Mouse (Mus musculus) intestine, postnatal 0 days (tissue): Measurements from ENCODE around the gene Hacd2. TPM values are rescaled to one million over a fixed set of nuclear protein-coding genes. Genes with fewer than 3 reads are reported as not detected.

Source experiments
- ATAC-seq: fragments of 200-750 bp; cut with Nextera tagmentation; 2 replicates; pipeline ENCODE4 v1.8.0; 2017; ENCODE audit warnings: mild to moderate bottlenecking, moderate TSS enrichment, moderate library complexity
- H3K27ac ChIP-seq: fragments of 300-500 bp; sonication (generic); 2 replicates; pipeline ENCODE4 v1.5.1; 2014; ENCODE audit warnings: mild to moderate bottlenecking, low read depth, low read length, moderate library complexity
- H3K27me3 ChIP-seq: fragments of 300-500 bp; sonication (generic); replicated peaks from 2 replicates; pipeline ENCODE4 v1.6.1; 2014; ENCODE audit warnings: low read length, mixed read lengths; ENCODE audit not compliant: control insufficient read depth, insufficient read depth
- H3K36me3 ChIP-seq: fragments of 300-500 bp; sonication (generic); 2 replicates; pipeline ENCODE4 v1.6.1; 2014; ENCODE audit warnings: mild to moderate bottlenecking, moderate library complexity; ENCODE audit not compliant: control insufficient read depth, insufficient read depth
- H3K4me1 ChIP-seq: fragments of 300-500 bp; sonication (generic); replicated peaks from 2 replicates; pipeline ENCODE4 v1.6.1; 2014; ENCODE audit warnings: antibody characterized with exemption, low read length, mixed read lengths; ENCODE audit not compliant: control insufficient read depth, insufficient read depth
- H3K4me2 ChIP-seq: fragments of 300-500 bp; sonication (generic); replicated peaks from 2 replicates; pipeline ENCODE4 v1.6.1; 2014; ENCODE audit warnings: low read depth, mild to moderate bottlenecking, moderate library complexity
- H3K4me3 ChIP-seq: fragments of 300-500 bp; sonication (generic); 2 replicates; pipeline ENCODE4 v1.5.1; 2014; ENCODE audit warnings: low read depth, low read length
- H3K9ac ChIP-seq: fragments of 300-500 bp; sonication (generic); 2 replicates; pipeline ENCODE4 v1.6.1; 2014; ENCODE audit warnings: mild to moderate bottlenecking, low read depth, low read length
- H3K9me3 ChIP-seq: fragments of 300-500 bp; sonication (generic); 2 replicates; pipeline ENCODE4 v1.6.1; 2016; ENCODE audit warnings: mixed run types; ENCODE audit not compliant: control insufficient read depth
- CTCF ChIP-seq: sonication (generic); IDR thresholded peaks from 2 replicates; pipeline ENCODE4 v1.5.1; 2016; ENCODE audit warnings: low read depth, mild to moderate bottlenecking, control low read depth, antibody characterized with exemption, moderate library complexity
- WGBS: fragments of 180-500 bp; shearing (Covaris S2); extraction: QIAGEN DNeasy Blood & Tissue Kit; methylation state at CpG from one replicate; pipeline ENCODE4 v1.1.7; 2014; 5-methylcytosine and 5-hydroxymethylcytosine counted together
- polyA plus RNA-seq: library from polyadenylated mRNA; unstranded; fragments of >200 nt; fragmentation: Nextera tagmentation; extraction: Ambion mirVana; gene quantifications from 2 replicates; pipeline ENCODE4 v1.2.1, GENCODE M21; 2015

The Hacd2 gene
- polyA plus RNA-seq, 1 experiment from 2014 or later: 80.2 TPM

DNA sequence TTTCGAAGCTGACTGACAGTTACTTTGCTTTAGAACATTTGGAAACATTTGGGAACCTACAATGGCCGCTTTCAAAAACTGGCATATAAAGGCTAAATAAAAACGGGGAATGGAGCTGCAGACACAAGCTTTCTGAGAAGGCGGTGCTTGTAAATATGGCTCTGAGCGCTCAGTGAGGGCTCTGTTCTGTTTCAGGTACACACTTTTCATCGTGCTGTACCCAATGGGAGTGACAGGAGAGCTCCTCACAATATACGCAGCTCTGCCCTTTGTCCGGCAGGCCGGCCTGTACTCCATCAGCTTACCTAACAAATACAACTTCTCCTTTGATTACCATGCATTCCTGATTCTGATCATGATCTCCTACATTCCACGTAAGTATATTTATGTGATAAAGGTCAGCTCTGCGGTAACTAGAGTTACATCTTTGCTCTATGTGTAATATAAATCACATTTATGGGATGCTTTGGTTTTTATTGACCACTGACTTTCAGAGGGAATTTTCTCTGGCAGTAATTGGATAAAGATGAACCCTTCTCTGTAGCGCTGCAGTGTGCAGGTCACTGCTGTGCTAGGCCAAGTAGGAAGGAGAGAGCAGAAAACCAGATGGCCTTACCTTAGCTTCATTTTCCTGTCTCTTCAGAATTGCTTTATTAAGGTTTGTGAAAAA lies 79.7 kb downstream of the Hacd2 start:
- Histone ChIP-seq H3K4me2 (no peak overlapping the region), H3K27me3 (no peaks in the 10 kb centered on the region), H3K27ac (no peak overlapping the region), H3K9ac (no peak overlapping the region), H3K4me3 (no peak overlapping the region), H3K9me3 (no peaks in the 10 kb centered on the region), H3K36me3 (peaks cover 24% of the 10 kb centered on the region), H3K4me1 (no peaks in the 10 kb centered on the region)
- no peak for TF ChIP-seq CTCF
- no peak for ATAC-seq
- 75% methylated on average over 12 of the region's 12 CpGs for WGBS

DNA sequence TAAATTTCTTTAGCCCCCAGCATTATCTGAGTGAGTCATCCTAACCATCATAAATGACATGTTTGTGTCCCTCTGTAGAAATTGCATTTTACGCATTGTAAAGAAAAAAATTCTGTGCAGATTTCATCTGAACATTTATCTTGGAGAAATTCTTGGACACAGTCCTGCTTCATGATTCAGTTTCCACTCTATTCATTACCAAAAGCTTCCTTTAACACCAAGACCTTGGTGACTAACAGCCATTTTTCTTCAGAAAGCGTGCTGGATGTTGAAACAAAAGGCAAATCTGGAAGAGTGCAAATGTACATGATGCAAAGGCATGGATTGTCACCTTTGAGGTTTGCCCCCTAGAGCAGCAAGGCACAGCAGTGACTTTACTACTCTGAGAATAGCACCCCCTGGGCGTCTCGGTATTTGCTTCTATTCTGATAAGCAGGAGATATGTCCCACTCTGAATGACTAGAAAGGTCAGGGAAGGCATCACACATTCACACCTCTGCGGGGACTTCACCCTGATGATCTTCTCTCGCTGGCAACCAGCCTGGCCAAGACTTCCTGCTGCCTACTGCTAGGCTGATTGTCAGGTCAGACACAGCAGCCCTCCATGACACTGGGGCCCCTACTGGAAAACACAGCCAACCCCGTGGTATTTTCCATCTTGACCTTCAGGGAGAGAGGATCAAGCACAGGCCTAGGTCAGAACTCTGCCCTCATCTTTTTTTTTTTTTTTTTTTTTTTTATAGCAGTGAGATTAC lies 80.8 kb downstream of the Hacd2 start:
- Histone ChIP-seq H3K27me3 (no peaks in the 10 kb centered on the region), H3K9ac (no peak overlapping the region), H3K4me3 (no peak overlapping the region), H3K27ac (no peak overlapping the region), H3K4me2 (no peak overlapping the region), H3K9me3 (no peaks in the 10 kb centered on the region), H3K4me1 (no peaks in the 10 kb centered on the region), H3K36me3 (peaks cover 31% of the 10 kb centered on the region)
- 46% methylated on average over 7 of the region's 7 CpGs for WGBS
- no peak for ATAC-seq
- no peak for TF ChIP-seq CTCF

DNA sequence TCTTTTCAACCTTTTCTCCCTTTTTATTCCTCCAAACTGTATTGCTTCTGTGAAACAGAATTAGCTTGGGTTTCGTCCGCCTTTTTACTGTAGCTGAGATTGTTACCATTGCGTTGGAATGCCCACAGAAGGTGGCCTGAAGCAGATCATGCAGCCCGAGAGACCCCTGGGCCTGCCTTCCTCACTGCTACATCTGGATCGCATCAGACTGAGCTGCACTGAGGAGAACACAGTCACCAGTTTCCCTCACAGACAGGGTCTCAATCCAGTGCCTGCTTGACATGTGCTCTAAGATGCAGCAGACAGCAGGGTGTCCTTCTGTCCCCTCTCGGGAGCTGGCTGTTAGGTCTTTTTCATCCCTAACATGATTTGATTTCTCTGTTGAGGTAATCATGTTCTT lies 85.8 kb downstream of the Hacd2 start:
- Histone ChIP-seq H3K4me1 (no peaks in the 10 kb centered on the region), H3K4me3 (no peak overlapping the region), H3K9ac (no peak overlapping the region), H3K9me3 (no peaks in the 10 kb centered on the region), H3K4me2 (no peak overlapping the region), H3K27me3 (no peaks in the 10 kb centered on the region), H3K36me3 (peaks cover 18% of the 10 kb centered on the region; the same call in 1 of the 2 replicates), H3K27ac (no peak overlapping the region)
- ATAC-seq: no peak
- 88% methylated on average over 6 of the region's 6 CpGs for WGBS
- TF ChIP-seq CTCF: no peak

DNA sequence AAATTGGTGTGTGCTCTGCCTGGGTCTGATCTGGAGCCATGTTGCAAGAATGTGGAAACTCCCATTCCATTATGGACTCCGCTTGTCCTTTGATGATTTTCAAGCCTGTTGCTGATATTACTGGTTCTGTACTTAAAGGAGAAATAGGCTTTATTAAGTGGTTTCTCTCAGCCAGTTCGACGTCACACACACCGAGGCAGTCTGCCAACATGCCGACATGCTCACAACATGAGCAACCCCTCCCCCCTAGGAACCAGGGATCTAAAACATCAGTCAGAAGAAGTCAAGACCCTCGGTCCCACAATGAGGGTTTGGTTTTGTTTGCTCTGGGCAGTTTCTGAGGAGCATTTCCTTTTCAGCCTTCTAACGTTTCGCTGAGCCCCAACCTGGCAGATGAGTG lies 86.9 kb downstream of the Hacd2 start:
- H3K4me2 ChIP-seq: no peak overlapping the region
- no peak for ATAC-seq

DNA sequence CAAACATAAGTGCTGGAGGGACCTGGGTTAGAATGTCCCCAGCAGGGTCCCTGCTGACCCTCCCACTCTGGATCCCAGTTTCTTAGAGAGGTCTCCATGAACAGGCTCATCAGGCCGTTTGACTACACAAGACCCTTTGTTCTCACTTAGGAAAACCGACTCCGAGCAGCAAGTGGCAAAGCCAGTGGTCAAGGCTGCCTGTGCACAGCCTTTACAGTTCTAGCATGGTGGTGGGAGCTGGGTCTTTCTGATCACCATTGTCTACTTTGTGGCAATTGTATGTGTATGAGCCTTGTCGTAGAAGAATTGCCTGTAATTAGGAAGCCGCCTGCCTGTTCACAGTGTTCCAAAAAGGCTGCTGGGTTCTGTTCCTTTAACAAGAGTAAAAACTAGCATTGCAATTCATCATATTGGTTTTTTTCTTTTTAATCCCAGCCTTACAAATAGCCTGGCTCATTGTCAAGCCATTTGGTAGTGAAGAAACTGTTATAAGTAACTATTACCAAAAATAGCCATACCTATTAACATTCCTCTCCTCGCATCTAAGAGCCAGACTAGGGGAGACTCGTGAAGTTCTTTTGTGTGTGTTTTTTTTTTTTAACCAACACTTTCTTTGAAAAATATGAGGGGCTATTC lies 87.5 kb downstream of the Hacd2 start:
- Histone ChIP-seq H3K27ac (no peak overlapping the region; the same call in 1 of the 2 replicates), H3K4me3 (no peak overlapping the region), H3K9ac (no peak overlapping the region), H3K36me3 (peaks cover 14% of the 10 kb centered on the region; the same call in 1 of the 2 replicates), H3K4me1 (no peaks in the 10 kb centered on the region), H3K9me3 (no peaks in the 10 kb centered on the region), H3K27me3 (no peaks in the 10 kb centered on the region), H3K4me2 (no peak overlapping the region)
- 54% methylated on average over 7 of the region's 7 CpGs for WGBS
- TF ChIP-seq CTCF: no peak
- ATAC-seq: no peak

More for the DNA sequence above, 86.9 kb downstream of the Hacd2 start:
- no peaks in the 10 kb centered on the region for H3K27me3 ChIP-seq
- 64% methylated on average over 8 of the region's 8 CpGs for WGBS
- no peak for TF ChIP-seq CTCF
- no peaks in the 10 kb centered on the region for H3K9me3 ChIP-seq
- H3K9ac ChIP-seq: no peak overlapping the region
- no peaks in the 10 kb centered on the region for H3K4me1 ChIP-seq
- no peak overlapping the region; the same call in 1 of the 2 replicates for H3K27ac ChIP-seq
- peaks cover 14% of the 10 kb centered on the region; the same call in 1 of the 2 replicates for H3K36me3 ChIP-seq
- no peak overlapping the region for H3K4me3 ChIP-seq
